Mouse (Mus musculus) cerebellum, postnatal 4 days (tissue): ENCODE data around the gene Flna.

Experiments used
- DNase-seq, 2 experiments: peaks; one replicate each; pipeline ENCODE4 v3.0.0; 2022; ENCODE audit warnings: low spot score in 2 of 2, mixed read lengths in 1 of 2

Flna gene

DNA sequence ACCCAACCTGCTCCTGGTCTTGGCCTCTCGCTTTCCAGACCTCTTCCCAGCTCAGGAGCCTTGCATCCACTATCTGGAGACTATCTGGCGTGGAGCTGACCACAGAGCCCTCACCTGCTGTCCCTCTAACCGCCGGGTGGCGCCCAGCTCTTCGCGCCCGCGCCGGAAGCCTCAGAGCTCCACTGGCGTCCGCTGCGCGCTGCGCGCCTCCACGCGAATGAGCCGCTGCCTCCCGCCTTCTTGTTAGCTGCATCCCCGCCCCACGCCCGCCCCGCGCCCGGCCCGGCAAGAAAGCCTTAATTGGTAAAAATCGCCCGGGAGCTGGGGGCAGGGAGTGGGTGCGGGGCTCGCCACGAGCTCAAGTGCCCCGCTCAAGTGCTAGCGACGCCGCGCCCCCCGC is at the start of gene Flna:
Gene Flna (minus strand): TSS at position 206 of the 400 bp plus-strand sequence.
- DNase-seq = peak in 1 of 2 experiments; percentile 63

GRCm38 (mm10) chrX:74298348-74298747 is 48.7 kb upstream of the Flna start:
- DNase-seq = no peak

- peak; percentile 78 to 91 for DNase-seq
These were observed 47.2 kb upstream of the Flna start, which contains the start of gene Atp6ap1 for GRCm38 (mm10) chrX:74296538-74297448. Gene Atp6ap1 (plus strand): TSS chrX:74297097.

DNA sequence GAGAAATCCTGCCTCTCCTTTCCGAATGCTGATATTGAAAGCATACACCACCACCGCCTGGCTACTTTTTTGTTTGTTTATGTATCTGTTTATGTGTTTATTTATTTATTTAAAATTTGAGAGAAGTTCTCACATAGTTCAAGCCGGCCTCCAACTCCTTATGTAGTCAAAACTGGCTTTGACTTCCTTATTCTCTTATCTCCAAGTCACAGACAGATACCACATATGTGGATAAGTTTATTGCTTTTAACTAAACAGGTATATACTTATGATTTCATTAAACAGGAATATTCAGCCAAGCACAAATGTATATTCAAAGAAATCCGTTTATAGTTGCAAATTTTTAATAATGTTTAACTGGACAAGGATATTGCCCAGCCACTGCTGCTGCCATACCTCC is 43.8 kb upstream of the Flna start:
- no peak for DNase-seq

GRCm38 (mm10) chrX:74283092-74283437 is 33.4 kb upstream of the Flna start:
- DNase-seq = no peak

DNA sequence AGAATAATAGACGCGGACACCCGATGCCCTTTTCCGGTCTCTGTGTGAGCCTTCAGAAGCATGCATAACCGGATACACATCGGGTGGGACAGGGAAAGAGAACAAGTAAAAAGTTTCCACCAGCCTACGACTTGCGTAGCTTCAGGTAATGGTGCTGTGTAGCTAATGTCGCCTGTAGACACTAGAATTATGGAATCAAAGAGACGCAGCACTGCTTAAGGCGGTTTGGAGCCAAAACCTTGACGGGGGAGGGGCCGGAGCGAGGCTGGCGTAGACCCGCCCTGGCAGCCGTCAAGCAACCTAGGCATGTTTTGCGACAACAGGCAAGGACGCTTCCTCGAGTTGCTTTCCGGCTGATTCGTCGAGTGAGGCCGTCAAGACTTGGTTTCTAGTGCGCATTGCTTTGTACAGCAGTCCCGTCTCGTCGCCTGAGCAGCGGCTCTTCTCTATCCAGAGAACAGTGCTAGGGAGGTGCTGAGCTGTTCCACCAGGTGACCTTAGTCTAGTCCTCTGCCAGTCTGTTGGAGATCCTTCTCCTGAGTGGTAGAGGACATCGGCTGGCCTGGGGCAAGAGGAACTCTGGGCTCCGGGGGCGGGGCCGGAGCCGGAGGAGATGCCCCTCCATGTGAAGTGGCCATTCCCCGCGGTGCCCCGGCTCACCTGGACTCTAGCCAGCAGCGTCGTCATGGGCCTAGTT is 32.9 kb upstream of the Flna start:
- DNase-seq = peak; percentile 40 to 80

DNA sequence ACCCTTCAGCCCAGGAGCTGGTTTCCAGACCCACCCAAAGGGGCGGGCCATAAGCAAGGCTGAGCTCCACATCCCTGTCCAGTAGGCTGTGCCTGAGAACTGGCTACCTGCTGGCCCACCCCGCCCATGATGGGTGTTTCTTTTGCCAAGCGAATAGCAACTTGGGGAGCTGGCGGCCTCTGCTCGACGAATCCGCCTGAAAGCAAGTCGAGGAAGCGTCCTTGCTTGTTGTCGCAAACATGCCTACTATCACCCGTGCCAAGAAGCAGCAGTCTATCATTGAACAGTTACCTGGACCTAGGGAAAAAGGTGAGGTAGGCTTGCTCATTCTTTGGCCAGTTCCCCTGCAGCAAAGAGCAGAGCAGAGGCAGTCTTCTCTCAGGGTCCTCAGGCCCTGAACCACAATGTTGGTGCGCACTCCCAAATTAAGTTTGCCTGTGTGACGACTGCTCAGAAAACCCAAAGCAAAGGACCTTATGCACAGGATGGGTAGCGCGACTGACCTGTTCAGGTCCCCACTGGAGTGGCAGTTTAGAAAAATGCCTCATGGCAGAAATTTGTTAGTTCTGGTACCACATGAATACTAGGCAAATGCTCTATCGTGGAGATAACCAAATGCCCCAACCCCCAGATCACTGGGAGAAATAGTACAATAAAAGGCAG is 32.2 kb upstream of the Flna start, which contains the start of the genes Taz and Dnase1l1:
Gene Taz (plus strand): TSS at position 181 of the 663 bp plus-strand sequence.
Gene Dnase1l1 (minus strand): TSS at position 606 of the 663 bp plus-strand sequence.
- DNase-seq = peak in 1 of 2 experiments; percentile 31

DNA sequence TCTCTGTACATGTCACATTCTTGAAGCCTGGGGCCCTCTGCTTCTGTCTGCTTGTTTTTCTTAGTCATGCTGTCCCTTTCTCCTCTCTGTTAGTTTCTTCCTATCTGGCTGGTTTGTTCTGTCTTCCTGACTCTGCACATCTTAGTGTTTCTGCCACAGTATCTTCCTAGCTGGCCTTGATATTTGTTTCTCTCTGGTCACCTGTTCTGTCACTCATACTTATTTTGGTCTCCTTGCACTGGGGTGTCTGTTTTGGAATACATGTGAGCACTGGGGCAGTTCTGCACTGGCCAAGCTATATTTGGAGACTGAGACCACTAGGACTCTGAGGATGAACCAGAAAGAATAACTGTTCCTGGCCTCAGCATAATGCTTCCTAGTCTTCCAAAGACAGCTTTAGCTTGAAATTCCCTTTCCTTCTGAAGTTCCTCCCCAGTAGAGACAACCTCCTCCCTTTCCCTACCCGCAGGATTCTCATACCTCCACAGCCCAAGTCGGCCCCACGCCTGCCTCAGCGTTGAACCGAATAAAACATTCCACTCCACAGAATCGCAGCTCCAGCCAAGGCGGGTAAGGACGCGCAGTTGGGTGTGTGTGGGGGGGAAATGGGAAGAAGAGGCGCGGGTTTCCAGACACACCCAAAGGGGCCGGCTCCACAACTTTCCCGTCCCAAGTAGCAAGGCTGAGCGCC is 31.6 kb upstream of the Flna start:
- DNase-seq = no peak

GRCm38 (mm10) chrX:74277916-74278315 is 28.3 kb upstream of the Flna start:
- DNase-seq = no peak

- DNase-seq = no peak
These were observed 24.1 kb upstream of the Flna start for GRCm38 (mm10) chrX:74273422-74274322.

DNA sequence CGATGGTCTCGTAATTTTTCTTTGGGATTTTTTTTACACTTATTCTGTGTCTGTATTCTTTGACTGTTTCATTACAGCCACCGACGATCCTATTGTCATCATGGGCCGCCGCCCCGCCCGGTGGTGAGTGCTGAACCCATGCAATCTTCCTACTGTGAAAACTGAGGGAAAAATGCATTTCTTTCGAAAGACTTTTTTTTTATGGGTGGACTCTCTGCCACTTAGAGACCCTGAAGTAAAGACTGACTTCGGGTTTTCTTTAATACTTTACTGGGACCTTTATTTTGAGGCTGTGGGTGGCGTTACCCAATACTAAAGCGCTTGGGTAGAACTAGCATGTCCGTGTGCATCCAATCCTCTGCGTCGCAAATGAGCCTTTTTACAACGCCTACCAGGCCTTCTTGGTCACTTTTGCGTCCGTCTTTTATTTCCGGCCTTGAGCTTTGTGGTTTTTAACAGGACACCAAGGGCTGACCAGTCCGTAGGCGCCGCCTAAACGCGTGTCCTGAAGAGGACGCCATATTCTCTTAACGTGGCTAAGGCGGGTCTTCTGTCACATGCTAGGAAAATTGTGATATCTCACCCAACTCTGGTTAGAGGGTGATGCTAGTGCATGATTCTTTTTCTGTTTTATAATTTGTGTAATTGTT is 21.4 kb upstream of the Flna start:
- DNase-seq = no peak

DNA sequence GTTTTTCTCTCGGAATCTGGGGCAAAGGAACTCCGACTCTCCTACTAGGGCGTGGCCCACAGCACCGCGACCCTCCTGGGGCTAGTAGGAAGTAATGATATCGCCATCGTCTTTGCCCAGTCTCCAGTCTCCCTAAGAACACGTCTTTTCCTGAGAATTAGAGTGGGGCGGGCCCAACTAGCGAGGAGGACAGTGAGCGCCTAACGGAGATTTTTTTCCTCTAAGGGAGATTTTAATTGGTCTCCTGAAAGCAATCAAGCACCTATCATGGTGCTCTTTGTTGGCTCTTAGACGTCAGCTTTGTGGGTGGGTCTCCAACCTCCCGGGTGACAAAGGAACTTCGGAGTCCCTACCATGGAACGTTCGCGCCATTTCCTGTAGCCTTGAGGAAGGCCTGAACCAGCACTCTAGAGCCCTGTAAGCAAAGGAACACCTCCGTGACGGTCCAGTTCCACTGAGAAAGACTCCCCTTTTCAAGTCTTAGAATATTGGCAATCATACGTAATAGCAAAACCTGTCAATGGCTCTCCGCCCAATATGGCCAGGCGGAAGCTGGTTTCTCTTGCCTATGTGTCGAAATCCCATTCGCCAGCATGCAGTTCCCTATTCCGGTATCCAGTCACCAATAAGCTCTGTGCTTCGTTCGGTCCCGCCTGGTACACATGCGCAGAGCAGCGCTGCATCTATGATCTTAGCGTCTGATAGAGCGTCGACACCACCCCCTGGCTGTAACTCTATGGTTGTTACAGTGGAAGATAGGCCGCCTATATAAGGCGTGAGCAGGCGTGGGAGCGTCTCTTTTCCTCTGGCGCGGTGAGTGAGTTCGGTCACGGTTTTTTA is 20.7 kb upstream of the Flna start, which contains the start of gene Rpl10:
Gene Rpl10 (plus strand): TSS at position 751 of the 840 bp plus-strand sequence.
- DNase-seq = peak; percentile 57 to 80

DNA sequence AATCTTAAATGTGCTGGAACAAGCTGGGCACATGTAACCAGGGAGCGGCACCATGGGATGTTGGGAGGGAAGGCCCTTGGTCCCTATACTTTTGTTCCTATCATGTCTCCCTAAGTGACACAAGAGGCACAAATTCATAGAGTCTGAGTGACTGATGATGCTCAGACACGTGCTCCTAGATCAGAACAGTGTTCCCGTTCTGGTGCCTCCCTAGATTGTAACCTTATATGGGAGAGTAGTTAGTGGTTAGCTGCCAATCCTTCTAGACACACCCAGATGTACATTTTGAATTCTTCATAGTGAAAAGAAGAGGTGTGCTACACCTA is 20.1 kb upstream of the Flna start:
- no peak for DNase-seq

- no peak for DNase-seq
These were observed 8.1 kb upstream of the Flna start for GRCm38 (mm10) chrX:74257746-74258145.

DNA sequence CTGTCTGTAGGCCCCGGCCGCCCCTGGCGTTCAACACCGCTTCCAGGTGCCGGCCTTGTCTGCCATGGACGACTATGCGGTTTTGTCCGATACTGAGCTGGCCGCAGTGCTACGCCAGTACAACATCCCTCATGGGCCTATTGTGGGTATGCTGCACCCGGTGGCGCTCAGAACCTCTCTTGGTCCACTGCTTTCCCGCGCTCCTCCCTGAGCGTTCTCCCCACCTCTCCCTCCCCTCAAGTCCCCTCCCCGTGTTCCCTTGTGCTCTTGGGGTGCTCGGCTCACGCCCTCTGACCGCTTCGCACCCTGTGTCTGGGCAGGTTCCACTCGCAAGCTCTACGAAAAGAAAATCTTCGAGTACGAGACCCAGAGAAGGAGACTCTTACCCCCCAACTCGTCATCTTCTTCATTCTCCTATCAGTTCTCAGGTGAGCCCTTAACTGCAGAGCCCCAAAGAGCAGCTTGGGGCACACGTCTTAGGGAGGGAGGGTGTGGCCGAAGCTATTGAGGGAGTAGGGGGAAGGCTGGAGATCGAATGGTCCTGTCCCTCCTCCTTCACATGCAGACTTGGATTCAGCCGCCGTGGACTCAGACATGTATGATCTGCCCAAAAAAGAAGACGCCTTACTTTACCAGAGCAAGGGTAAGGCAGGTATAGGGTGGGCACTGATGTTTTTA is 5.4 kb upstream of the Flna start:
- DNase-seq = no peak

- peak; percentile 53 to 80 for DNase-seq
These were observed 4.7 kb upstream of the Flna start, which contains the start of gene Emd for GRCm38 (mm10) chrX:74254153-74254887. Gene Emd (plus strand): TSS chrX:74254687.

- peak in 1 of 2 experiments; percentile 63 for DNase-seq
These were observed 969 bp downstream of the Flna start for GRCm38 (mm10) chrX:74248651-74249050.

GRCm38 (mm10) chrX:74246693-74247092 is 2.9 kb downstream of the Flna start:
- DNase-seq = no peak
